Mouse (Mus musculus): ENCODE data around the gene Eid2b. TPM values are rescaled to one million over a fixed set of nuclear protein-coding genes. Genes with fewer than 3 reads are reported as not detected.

Eid2b gene
- polyA plus RNA-seq (2015; fragmentation: Nextera tagmentation; extraction: Ambion mirVana), result 15.7 and 23.4 TPM in 2 replicates

GRCm38 (mm10) chr7:28277615-28278278, at the start of gene Eid2b:
Gene Eid2b, plus strand, starts transcription at chr7:28277739.

GRCm38 (mm10) chr7:28267129-28268041, 10.2 kb upstream of the Eid2b start, which contains the start of gene Eid2:
Gene Eid2, plus strand, starts transcription at chr7:28267881.

GRCm38 (mm10) chr7:28290638-28291590, 13.4 kb downstream of the Eid2b start, which contains the start of gene Selenov:
Gene Selenov, minus strand, starts transcription at chr7:28291186.

GRCm38 (mm10) chr7:28301616-28302433, 24.3 kb downstream of the Eid2b start, which contains the start of gene Dll3:
Gene Dll3, minus strand, starts transcription at chr7:28302238.

GRCm38 (mm10) chr7:28311926-28312543, 34.5 kb downstream of the Eid2b start, which contains the start of gene Timm50:
Gene Timm50, minus strand, starts transcription at chr7:28312072.

Other genes with a start within 250 kb of the Eid2b start
- 147 and 202 TPM in 2 replicates for gene Psmc4, start 227.6 kb upstream of the Eid2b start, polyA plus RNA-seq (2015; fragmentation: Nextera tagmentation; extraction: Ambion mirVana)
- gene Fcgbp, start 206.5 kb upstream of the Eid2b start, polyA plus RNA-seq (2015; fragmentation: Nextera tagmentation; extraction: Ambion mirVana), result 0.19 and 1.4 TPM in 2 replicates
- gene 9530053A07Rik, start 148.3 kb upstream of the Eid2b start, polyA plus RNA-seq (2015; fragmentation: Nextera tagmentation; extraction: Ambion mirVana), result 0.02 TPM in 1 of 2 replicates, not detected in the other
- 48.1 and 65.3 TPM in 2 replicates for gene Fbl, start 108.0 kb upstream of the Eid2b start, polyA plus RNA-seq (2015; fragmentation: Nextera tagmentation; extraction: Ambion mirVana)
- gene Dyrk1b, start 98.3 kb upstream of the Eid2b start, polyA plus RNA-seq (2015; fragmentation: Nextera tagmentation; extraction: Ambion mirVana), result 13.1 and 17.8 TPM in 2 replicates
- gene Eid2, start 9.9 kb upstream of the Eid2b start, polyA plus RNA-seq (2015; fragmentation: Nextera tagmentation; extraction: Ambion mirVana), result 20.3 and 22.3 TPM in 2 replicates
- 1.5 and 1.7 TPM in 2 replicates for gene Selenov, start 13.4 kb downstream of the Eid2b start, polyA plus RNA-seq (2015; fragmentation: Nextera tagmentation; extraction: Ambion mirVana)
- 1.5 and 2.0 TPM in 2 replicates for gene Dll3, start 24.5 kb downstream of the Eid2b start, polyA plus RNA-seq (2015; fragmentation: Nextera tagmentation; extraction: Ambion mirVana)
- 84.5 and 101 TPM in 2 replicates for gene Timm50, start 34.3 kb downstream of the Eid2b start, polyA plus RNA-seq (2015; fragmentation: Nextera tagmentation; extraction: Ambion mirVana)
- 40.1 and 64.1 TPM in 2 replicates for gene Supt5, start 61.0 kb downstream of the Eid2b start, polyA plus RNA-seq (2015; fragmentation: Nextera tagmentation; extraction: Ambion mirVana)
- gene Rps16, start 72.9 kb downstream of the Eid2b start, polyA plus RNA-seq (2015; fragmentation: Nextera tagmentation; extraction: Ambion mirVana), result 936 and 1,000 TPM in 2 replicates
- 14.1 and 19.6 TPM in 2 replicates for gene Plekhg2, start 94.9 kb downstream of the Eid2b start, polyA plus RNA-seq (2015; fragmentation: Nextera tagmentation; extraction: Ambion mirVana)
- 12.1 and 14.2 TPM in 2 replicates for gene Zfp36, start 102.5 kb downstream of the Eid2b start, polyA plus RNA-seq (2015; fragmentation: Nextera tagmentation; extraction: Ambion mirVana)
- 45.3 and 51.7 TPM in 2 replicates for gene Med29, start 115.0 kb downstream of the Eid2b start, polyA plus RNA-seq (2015; fragmentation: Nextera tagmentation; extraction: Ambion mirVana)
- 44.0 and 59.0 TPM in 2 replicates for gene Paf1, start 115.2 kb downstream of the Eid2b start, polyA plus RNA-seq (2015; fragmentation: Nextera tagmentation; extraction: Ambion mirVana)
- gene Gmfg, start 159.7 kb downstream of the Eid2b start, polyA plus RNA-seq (2015; fragmentation: Nextera tagmentation; extraction: Ambion mirVana), result 44.1 and 59.3 TPM in 2 replicates
- 3.4 and 5.3 TPM in 2 replicates for gene Lrfn1, start 174.2 kb downstream of the Eid2b start, polyA plus RNA-seq (2015; fragmentation: Nextera tagmentation; extraction: Ambion mirVana)
- not detected in 2 replicates for gene Ifnl2, start 232.7 kb downstream of the Eid2b start, polyA plus RNA-seq (2015; fragmentation: Nextera tagmentation; extraction: Ambion mirVana)
- not detected in 2 replicates for gene Ifnl3, start 245.1 kb downstream of the Eid2b start, polyA plus RNA-seq (2015; fragmentation: Nextera tagmentation; extraction: Ambion mirVana)